Mouse (Mus musculus) cerebellum, adult 18-20 months (tissue): Measurements from ENCODE around the gene Pde4a.
"Not testable (repeated sequence)": the region's sequence is repeated elsewhere in the genome, so short reads cannot be mapped to it uniquely, and the experiment has no call there.

Experiments used
- DNase-seq, 2 experiments: peaks; one replicate each; pipeline ENCODE4 v3.0.0; 2021

Gene Pde4a

GRCm38 (mm10) chr9:21246342-21246741 is 80.8 kb downstream of the Pde4a start:
- no peak for DNase-seq

- peak; percentile 40 to 41 for DNase-seq
Measured at GRCm38 (mm10) chr9:21248326-21248725, 82.8 kb downstream of the Pde4a start, which contains the start of gene S1pr5. TSS of gene S1pr5 (minus strand) at chr9:21248443.

DNA sequence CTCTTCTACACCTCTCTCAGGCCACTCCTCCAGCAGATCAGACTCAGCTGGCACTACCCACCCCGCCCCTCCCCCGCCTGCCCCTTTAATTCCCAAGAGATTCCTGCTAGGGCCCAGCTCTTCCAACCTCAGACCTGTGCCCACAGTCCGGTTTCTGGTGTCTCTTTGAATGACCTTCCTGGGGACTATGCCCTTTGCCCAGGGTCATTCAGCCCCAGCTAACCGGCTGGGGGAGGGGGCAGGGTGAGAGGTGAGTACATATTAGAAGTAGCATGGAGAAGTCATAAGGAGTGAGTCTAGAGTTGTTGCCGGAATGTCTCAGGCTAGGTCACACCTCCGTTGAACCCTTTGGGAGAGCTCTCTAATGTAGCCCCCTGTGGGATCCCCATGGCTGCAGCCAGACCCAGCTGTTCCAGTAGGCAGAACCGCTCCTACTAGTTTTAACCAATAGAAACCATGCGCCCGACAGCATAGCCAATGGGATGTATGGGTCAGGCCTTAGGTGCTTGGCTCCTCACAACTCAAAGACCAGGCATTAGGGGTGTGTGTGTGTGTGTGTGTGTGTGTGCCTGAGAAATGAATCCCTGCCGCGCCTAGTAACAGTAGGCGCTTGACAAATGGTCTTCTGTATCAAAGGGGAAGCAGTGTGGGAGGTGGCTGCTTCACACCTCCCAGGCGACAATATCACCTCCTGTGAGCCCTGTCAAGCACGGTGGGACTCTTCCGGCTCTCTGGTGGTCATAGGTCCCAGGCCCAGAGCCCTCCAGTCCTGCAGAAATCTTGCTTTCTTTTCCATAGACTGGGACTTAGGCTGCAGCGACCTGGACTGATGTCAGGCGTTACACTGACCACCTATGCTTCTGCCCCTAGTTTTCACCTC is 84.4 kb downstream of the Pde4a start:
- no peak for DNase-seq

DNA sequence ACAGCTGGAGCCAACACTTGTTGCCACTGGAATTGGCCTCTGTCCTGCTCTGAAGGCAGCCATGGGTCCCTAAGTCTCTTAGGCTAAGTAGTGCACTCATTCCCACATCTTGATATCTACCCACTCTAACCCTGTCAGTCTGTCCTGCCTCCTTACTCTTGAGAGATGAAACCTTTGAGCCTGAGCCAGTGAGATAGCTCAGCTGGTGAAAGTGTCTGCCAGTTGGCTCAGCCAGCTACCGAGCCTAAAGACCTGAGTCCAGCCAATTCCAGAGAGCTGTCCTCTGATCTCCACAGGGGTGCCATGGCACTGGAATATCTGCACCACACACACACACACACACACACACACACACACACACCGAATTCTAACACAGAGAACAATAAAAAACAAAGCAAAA is 85.0 kb downstream of the Pde4a start:
- DNase-seq: no peak

DNA sequence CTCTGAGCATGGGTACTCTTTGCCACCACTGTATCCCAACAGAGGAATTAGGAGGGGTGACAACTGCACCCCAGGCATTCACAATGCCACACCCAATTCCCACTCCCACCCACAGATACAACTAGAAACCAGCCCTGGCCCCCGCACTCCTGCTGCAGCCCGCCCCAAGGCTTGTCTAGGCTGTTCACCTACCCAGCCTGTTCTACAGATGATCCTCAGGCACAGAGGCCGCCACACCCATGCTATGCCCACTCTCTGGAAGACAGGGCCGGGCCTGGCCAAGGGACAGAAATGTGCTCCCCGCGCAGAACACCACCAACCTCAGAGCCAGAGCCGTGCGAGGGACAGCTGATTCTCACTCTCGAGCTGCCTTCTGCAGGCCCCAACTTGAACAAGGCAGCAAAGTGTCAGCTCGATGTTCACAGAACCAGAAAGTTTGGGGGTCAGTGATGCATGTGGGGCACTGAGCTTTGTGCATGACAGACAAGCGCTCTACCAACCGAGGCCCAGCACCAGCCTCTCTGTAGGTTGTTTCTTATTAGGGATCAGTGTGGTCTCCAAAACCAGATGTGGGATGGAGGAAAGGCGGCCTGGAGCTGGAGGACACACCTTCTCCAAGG is 85.7 kb downstream of the Pde4a start:
- no peak for DNase-seq

- no peak for DNase-seq
Measured at GRCm38 (mm10) chr9:21254690-21255089, 89.2 kb downstream of the Pde4a start.

GRCm38 (mm10) chr9:21256349-21256748 is 90.8 kb downstream of the Pde4a start:
- not testable (repeated sequence) for DNase-seq

- DNase-seq: no peak
Measured at GRCm38 (mm10) chr9:21260491-21261040, 95.1 kb downstream of the Pde4a start.

DNA sequence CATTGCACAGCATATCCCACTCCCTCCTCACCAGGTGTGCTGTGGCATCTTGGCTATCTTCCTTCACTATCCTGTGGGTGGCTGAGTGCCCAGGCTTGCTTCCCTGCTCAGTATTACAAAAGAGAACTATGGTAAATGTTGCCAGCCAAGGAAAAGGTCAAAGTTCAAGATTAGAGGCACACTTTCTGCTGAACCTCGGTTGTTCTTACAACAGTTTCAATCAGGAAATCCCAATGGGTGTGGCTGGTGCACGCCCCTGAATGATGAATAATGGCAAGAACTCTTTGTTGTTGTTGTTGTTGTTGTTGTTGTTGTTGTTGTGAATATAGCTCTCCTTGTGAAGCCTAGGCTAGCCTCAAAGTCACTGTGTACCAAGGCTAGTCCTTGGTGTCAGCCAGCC is 96.3 kb downstream of the Pde4a start:
- DNase-seq: no peak
